Mouse (Mus musculus) hindbrain, embryonic 11.5 days (tissue): ENCODE measurements at regions not wholly inside any gene's neighbourhood (a gene's known extent, or its start where the extent isn't known, plus 50 kb on each side); places are given as distances from the start of the nearest gene placed in this dataset.
A peak's percentile ranks its signal among the peaks of the same experiment; 100 is the strongest.

Source experiments
- ATAC-seq: fragments of 200-750 bp; cut with Nextera tagmentation; 2 replicates; pipeline ENCODE4 v1.8.0; 2017; ENCODE audit warnings: mild to moderate bottlenecking, moderate TSS enrichment, moderate library complexity; ENCODE audit not compliant: low FRiP score
- DNase-seq: peaks from one replicate; pipeline ENCODE4 v3.0.0-alpha.2; 2015; ENCODE audit warnings: low spot score
- H3K27ac ChIP-seq: fragments of 300-500 bp; sonication (generic); 2 replicates; pipeline ENCODE4 v1.5.1; 2014; ENCODE audit warnings: mild to moderate bottlenecking, low read depth, low read length
- H3K27me3 ChIP-seq: fragments of 300-500 bp; sonication (generic); 2 replicates; pipeline ENCODE4 v1.6.1; 2014; ENCODE audit warnings: mild to moderate bottlenecking, low read length, moderate library complexity, mixed read lengths; ENCODE audit not compliant: control insufficient read depth, insufficient read depth
- H3K36me3 ChIP-seq: fragments of 300-500 bp; sonication (generic); 2 replicates; pipeline ENCODE4 v1.6.1; 2014; ENCODE audit warnings: mild to moderate bottlenecking, low read length, moderate library complexity, mixed read lengths; ENCODE audit not compliant: control insufficient read depth, insufficient read depth
- H3K4me1 ChIP-seq: fragments of 300-500 bp; sonication (generic); replicated peaks from 2 replicates; pipeline ENCODE4 v1.6.1; 2014; ENCODE audit warnings: low read length, mixed read lengths; ENCODE audit not compliant: control insufficient read depth, insufficient read depth
- H3K4me2 ChIP-seq: fragments of 300-500 bp; sonication (generic); replicated peaks from 2 replicates; pipeline ENCODE4 v1.6.1; 2014; ENCODE audit warnings: mild to moderate bottlenecking, low read depth, low read length
- H3K4me3 ChIP-seq: fragments of 300-500 bp; sonication (generic); 2 replicates; pipeline ENCODE4 v1.5.1; 2014; ENCODE audit warnings: low read depth, low read length
- H3K9ac ChIP-seq: fragments of 300-500 bp; sonication (generic); 2 replicates; pipeline ENCODE4 v1.6.1; 2014; ENCODE audit warnings: low read depth, low read length
- H3K9me3 ChIP-seq: fragments of 300-500 bp; sonication (generic); 2 replicates; pipeline ENCODE4 v1.6.1; 2016; ENCODE audit warnings: low read length; ENCODE audit not compliant: control insufficient read depth
- WGBS: fragments of 180-500 bp; shearing (Covaris S2); extraction: QIAGEN DNeasy Blood & Tissue Kit; methylation state at CpG from one replicate; pipeline ENCODE4 v1.1.7; 2014; 5-methylcytosine and 5-hydroxymethylcytosine counted together

- Histone ChIP-seq H3K27ac (no peak overlapping the region), H3K4me2 (no peak overlapping the region), H3K9me3 (no peaks in the 10 kb centered on the region), H3K4me1 (no peaks in the 10 kb centered on the region), H3K4me3 (no peak overlapping the region), H3K9ac (no peak overlapping the region), H3K36me3 (no peaks in the 10 kb centered on the region), H3K27me3 (no peaks in the 10 kb centered on the region)
- WGBS: 71% methylated on average over 1 of the region's 1 CpGs
- ATAC-seq (no peak), DNase-seq (no peak)
These were observed 232.9 kb downstream of the 9330182O14Rik start for GRCm38 (mm10) chr15:40367026-40367425.

GRCm38 (mm10) chr15:40368746-40369145 is 234.6 kb downstream of the 9330182O14Rik start:
- DNase-seq: no peak
- Histone ChIP-seq H3K9ac (no peak overlapping the region), H3K4me1 (no peaks in the 10 kb centered on the region), H3K9me3 (no peaks in the 10 kb centered on the region), H3K27me3 (no peaks in the 10 kb centered on the region), H3K27ac (no peak overlapping the region), H3K36me3 (no peaks in the 10 kb centered on the region), H3K4me2 (no peak overlapping the region), H3K4me3 (no peak overlapping the region)
- 66% methylated on average over 3 of the region's 3 CpGs for WGBS
- ATAC-seq: no peak

GRCm38 (mm10) chr15:40371486-40371885 is 237.3 kb downstream of the 9330182O14Rik start:
- 67% methylated on average over 4 of the region's 4 CpGs for WGBS
- DNase-seq: no peak

DNA sequence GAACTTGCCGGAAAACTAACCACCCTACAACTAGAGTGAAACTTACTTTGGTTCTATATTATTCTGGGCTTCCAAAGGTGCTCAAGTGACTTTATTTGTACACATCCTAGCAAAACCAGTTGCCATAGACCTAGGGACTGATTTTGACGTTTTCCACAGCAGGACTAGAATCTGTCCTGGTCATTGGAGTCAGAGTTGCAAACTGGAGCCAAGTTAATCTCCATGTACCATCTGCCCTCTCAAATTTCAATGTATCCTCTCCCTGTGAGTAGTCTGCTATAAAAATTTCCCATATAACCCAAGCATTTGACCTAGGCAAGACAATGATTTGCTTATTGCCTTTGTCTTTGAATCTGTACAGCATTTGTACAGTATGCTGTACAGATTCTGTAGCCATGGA is 252.4 kb downstream of the 9330182O14Rik start:
- Histone ChIP-seq H3K36me3 (no peaks in the 10 kb centered on the region), H3K4me2 (no peak overlapping the region), H3K27me3 (no peaks in the 10 kb centered on the region), H3K4me3 (no peak overlapping the region), H3K4me1 (no peaks in the 10 kb centered on the region), H3K27ac (no peak overlapping the region), H3K9ac (no peak overlapping the region), H3K9me3 (no peaks in the 10 kb centered on the region)
- 73% methylated on average over 2 of the region's 2 CpGs for WGBS
- ATAC-seq (no peak), DNase-seq (no peak)

More at GRCm38 (mm10) chr15:40371486-40371885, 237.3 kb downstream of the 9330182O14Rik start:
- H3K9ac ChIP-seq: no peak overlapping the region
- no peak overlapping the region for H3K4me3 ChIP-seq
- H3K27ac ChIP-seq: no peak overlapping the region
- H3K9me3 ChIP-seq: no peaks in the 10 kb centered on the region
- no peaks in the 10 kb centered on the region for H3K4me1 ChIP-seq
- H3K27me3 ChIP-seq: no peaks in the 10 kb centered on the region
- no peaks in the 10 kb centered on the region for H3K36me3 ChIP-seq
- ATAC-seq: no peak
- H3K4me2 ChIP-seq: no peak overlapping the region

DNA sequence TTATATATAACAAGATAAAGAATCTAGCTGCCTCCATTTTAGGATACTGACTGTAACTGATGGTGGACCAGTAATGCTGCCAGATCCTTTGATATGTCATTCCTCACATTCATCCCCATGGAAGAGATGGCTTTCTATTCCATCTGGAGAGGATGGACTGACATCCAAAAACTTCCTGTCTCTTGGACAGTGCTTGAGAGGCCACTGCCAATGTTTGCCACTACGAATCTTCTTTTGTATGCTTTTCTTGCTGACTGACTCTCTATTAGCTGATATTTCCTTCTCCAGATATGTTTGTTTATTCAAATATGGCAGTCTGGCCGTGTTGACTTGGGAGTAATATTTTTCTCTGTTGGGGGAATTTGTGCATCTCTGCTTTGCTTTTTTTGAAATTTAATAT is 253.6 kb downstream of the 9330182O14Rik start:
- no peak for DNase-seq
- no peak overlapping the region for H3K27ac ChIP-seq
- ATAC-seq: no peak
- H3K9ac ChIP-seq: no peak overlapping the region
- WGBS: 73% methylated on average over 2 of the region's 2 CpGs
- no peaks in the 10 kb centered on the region for H3K4me1 ChIP-seq
- H3K4me2 ChIP-seq: no peak overlapping the region
- H3K36me3 ChIP-seq: no peaks in the 10 kb centered on the region
- no peaks in the 10 kb centered on the region for H3K9me3 ChIP-seq
- H3K4me3 ChIP-seq: no peak overlapping the region
- H3K27me3 ChIP-seq: no peaks in the 10 kb centered on the region

- 75% methylated on average over 2 of the region's 2 CpGs for WGBS
- no peak overlapping the region for H3K27ac ChIP-seq
- H3K4me1 ChIP-seq: no peaks in the 10 kb centered on the region
- H3K9ac ChIP-seq: no peak overlapping the region
- no peaks in the 10 kb centered on the region for H3K9me3 ChIP-seq
- H3K4me3 ChIP-seq: no peak overlapping the region
- ATAC-seq (no peak), DNase-seq (no peak)
- no peaks in the 10 kb centered on the region for H3K27me3 ChIP-seq
- no peaks in the 10 kb centered on the region for H3K36me3 ChIP-seq
- no peak overlapping the region for H3K4me2 ChIP-seq
These were observed 254.6 kb downstream of the 9330182O14Rik start for GRCm38 (mm10) chr15:40388806-40389205.

GRCm38 (mm10) chr15:40435156-40435555 is 301.0 kb downstream of the 9330182O14Rik start:
- no peak for ATAC-seq
- WGBS: 93% methylated on average over 4 of the region's 4 CpGs
- Histone ChIP-seq H3K27me3 (no peaks in the 10 kb centered on the region), H3K4me2 (no peak overlapping the region), H3K9ac (no peak overlapping the region), H3K27ac (no peak overlapping the region), H3K4me3 (no peak overlapping the region), H3K36me3 (no peaks in the 10 kb centered on the region), H3K9me3 (no peaks in the 10 kb centered on the region), H3K4me1 (no peaks in the 10 kb centered on the region)
- no peak for DNase-seq

GRCm38 (mm10) chr15:40436688-40437087 is 302.5 kb downstream of the 9330182O14Rik start:
- Histone ChIP-seq H3K9ac (no peak overlapping the region), H3K36me3 (no peaks in the 10 kb centered on the region), H3K4me2 (no peak overlapping the region), H3K4me1 (no peaks in the 10 kb centered on the region), H3K27ac (no peak overlapping the region), H3K4me3 (no peak overlapping the region), H3K27me3 (no peaks in the 10 kb centered on the region), H3K9me3 (no peaks in the 10 kb centered on the region)
- no peak for ATAC-seq
- peak; percentile 1 for DNase-seq
- 53% methylated on average over 3 of the region's 3 CpGs for WGBS

GRCm38 (mm10) chr15:40439827-40440226 is 305.7 kb downstream of the 9330182O14Rik start:
- no peak overlapping the region for H3K27ac ChIP-seq
- H3K4me2 ChIP-seq: no peak overlapping the region
- H3K36me3 ChIP-seq: no peaks in the 10 kb centered on the region
- no peaks in the 10 kb centered on the region for H3K9me3 ChIP-seq
- WGBS: 91% methylated on average over 1 of the region's 1 CpGs
- ATAC-seq: no peak
- no peaks in the 10 kb centered on the region for H3K4me1 ChIP-seq
- no peaks in the 10 kb centered on the region for H3K27me3 ChIP-seq
- no peak overlapping the region for H3K4me3 ChIP-seq
- DNase-seq: no peak
- no peak overlapping the region for H3K9ac ChIP-seq
